Mouse (Mus musculus) frontal cortex, postnatal 14 days (tissue): Measurements from ENCODE around the gene Ripor1.

Experiments used
- DNase-seq, 2 experiments: peaks; one replicate each; pipeline ENCODE4 v3.0.0; 2022; ENCODE audit warnings: low spot score in 2 of 2

Ripor1 gene

DNA sequence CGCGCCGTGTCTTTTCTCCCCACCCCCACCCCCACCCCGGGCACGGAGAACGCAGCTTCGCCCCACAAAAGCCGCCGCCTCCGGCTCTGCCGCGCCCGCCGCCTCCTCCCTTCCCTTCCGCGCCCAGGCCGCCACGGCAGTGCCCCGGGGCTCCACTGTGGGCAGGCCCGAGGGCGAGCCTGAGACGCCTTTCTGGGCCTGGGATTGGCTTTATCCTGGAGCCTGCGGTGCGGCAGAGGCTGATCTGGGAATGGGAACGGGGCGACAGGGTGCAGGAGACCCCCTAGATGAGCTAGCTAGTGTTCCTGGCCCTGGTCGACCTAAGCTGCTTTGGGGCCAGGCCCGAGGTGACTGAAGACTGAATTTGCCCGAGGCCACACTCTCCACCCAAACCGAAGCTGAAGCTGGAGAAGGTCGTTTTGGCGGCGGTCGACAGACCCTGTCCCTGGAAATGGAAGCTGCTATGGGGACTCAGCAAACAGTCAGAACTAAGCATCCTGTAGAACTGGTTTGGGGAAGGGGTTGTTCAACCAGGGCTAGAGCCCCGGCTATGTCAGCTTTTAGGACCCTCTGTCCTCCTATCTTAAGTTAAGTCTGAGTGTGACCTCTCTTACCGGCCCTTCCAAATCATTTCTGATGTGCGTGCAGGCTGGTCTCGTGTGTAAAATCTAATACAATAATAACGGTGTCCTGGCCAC, 585 bp downstream of the Ripor1 start:
- peak in 1 of 2 experiments; percentile 42 for DNase-seq

DNA sequence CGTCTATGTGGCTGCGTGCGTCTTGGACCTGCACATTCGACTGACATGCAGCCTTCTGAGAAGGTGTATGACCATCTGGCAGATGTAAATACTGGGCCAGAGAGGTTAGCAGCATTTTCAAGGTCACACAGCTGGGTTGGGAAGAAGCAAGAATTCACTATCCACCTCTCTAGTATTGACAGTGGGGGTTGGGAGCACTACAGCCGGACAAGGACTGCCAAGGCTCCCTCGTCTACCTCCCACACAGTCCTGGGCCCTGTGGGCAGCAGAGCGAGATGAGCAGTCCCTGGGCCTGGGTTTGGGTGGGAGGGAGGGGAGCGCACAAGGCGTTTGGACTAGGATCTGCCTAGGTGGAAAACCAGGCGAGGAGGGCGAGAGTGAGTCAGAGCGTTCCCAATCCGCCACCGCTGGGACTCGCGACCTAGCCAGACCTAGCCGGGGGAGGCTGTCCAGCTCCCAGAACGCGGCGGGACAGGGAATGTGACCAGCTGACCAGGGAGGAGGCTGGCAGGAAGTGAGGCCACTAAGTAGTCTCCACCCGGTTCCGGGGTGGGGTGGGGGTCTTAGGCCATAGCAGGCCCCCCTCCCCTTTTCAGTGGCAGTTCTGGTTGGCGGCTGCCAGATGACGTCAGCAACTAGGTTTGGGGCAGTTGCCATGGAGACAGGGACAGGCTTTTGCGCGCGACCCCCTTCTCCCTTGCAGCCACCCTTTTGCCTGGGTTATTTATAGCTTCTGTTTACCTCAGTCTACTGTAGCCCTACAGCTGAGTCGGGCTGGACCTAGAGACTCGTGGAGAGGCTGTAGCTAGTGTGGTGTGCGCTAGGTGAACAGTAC, 1.4 kb downstream of the Ripor1 start:
- peak; percentile 81 to 88 for DNase-seq

GRCm38 (mm10) chr8:105607062-105607461, 2.0 kb downstream of the Ripor1 start:
- no peak for DNase-seq

- no peak for DNase-seq
Measured at GRCm38 (mm10) chr8:105607684-105608083, 2.6 kb downstream of the Ripor1 start.

DNA sequence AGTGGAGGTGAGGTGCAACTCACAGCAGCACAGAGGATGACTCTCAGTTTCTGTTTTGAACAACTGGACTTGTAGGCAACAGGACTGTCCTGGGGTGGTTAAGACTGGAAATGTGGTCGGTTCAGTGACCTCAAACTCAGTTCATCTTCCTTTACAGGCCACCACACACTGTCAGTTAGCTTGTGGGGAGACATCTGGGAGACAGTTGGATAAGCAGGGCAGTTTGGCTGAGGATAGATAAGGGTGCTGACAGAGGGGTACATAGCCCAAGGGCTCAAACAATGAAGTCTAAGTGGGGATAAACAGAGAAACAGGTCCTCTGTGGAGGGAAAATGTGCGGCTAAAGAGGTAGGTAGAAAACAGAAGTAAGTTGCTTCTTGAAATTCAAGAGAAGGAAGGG, 4.3 kb downstream of the Ripor1 start:
- DNase-seq, result no peak

DNA sequence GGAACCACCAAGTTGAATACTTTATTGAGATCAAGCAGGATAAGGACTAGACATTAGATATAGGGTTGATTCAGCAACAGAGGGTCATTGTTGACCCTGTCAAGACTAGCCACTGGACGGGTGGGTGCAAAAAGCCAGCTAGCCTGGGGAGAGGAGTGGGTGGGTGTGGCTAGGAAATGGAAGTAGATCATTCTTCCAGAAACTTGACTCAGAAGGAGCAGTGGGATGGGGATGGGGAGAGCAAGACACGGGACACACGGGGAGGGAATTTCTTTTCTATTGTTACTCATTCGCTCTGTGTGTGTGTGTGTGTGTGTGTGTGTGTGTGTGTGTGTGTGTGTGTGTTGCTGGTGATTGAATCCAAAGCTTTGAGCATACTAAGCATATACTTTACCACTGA, 4.7 kb downstream of the Ripor1 start:
- DNase-seq, result no peak

DNA sequence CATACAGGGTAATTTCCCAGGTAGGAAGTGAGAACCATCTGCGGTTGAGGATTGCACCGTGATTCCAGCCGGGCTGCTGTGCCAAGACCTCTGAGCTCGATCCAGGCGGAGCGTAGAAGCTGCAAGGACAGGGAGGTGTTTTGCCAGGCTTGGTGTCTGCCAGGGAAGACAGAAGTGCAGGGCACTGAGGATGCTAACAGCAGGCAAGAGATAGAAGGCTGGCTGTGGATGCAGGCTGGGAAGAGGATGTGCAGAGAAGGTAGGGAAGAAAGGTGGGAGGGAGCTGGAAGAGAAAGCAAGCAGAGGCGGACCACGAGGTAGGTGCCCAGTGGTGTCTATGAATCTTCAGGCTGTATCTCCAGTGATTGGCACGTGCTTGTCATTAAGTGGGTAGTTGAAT, 6.8 kb downstream of the Ripor1 start:
- no peak for DNase-seq

- no peak for DNase-seq
Measured at GRCm38 (mm10) chr8:105613037-105613436, 8.0 kb downstream of the Ripor1 start.

- no peak for DNase-seq
Measured at GRCm38 (mm10) chr8:105613830-105614511, 8.9 kb downstream of the Ripor1 start.

- no peak for DNase-seq
Measured at GRCm38 (mm10) chr8:105615942-105616341, 10.9 kb downstream of the Ripor1 start.

DNA sequence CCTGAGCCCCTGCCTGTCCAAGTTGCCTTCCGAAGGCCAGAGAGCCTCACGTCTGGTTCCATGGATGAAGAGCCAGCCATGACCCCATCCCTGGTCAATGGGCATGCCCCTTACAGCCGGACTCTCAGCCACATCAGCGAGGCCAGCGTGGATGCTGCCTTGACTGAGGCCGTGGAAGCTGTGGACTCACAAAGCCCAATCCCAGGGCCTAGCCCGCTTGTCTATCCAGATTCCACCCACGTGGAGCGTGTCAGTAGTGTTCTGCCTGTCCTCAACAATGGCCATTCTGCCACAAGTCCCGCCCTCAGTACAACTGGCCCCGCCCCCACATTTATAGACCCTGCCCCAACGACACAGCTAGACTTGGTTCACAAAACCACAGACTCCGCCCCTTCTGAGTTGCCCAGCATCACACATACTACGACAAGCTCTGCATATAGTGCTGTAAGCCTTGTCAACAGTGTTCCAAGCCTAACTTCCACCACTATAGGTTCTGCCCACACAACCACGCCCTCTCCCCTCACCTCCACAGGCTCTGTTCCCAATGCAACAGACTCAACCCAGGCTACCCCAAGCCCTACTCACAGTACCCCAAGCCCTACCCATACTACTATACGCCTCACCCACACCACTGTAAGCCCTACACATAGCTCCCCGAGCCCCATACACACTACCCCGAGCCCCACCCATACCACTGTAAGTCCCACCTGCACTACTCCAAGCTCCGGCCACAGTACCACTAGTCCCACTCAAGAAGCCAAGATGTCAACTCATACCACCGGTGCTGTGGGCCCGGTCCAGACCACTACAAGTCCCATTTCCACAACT, 12.6 kb downstream of the Ripor1 start:
- no peak for DNase-seq

DNA sequence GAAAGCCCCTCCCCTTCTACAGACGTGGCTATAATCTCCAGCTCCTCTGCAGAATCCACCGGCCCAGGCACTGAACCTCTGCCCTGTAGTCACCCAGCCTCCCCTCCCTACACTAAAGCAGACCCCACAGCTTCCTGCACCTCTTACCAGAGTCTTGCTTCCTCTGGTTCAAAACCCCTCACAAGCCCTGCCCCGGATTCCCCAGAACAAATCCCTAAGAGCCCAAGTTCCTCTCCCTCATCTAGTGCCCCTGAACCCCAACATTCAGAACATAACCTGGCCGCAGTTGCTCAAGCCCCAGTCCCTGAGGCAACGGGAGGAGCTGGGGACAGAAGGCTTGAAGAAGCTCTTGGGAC, 13.2 kb downstream of the Ripor1 start:
- DNase-seq, result no peak

GRCm38 (mm10) chr8:105618892-105619591, 14.0 kb downstream of the Ripor1 start:
- DNase-seq, result no peak

GRCm38 (mm10) chr8:105620211-105620610, 15.2 kb downstream of the Ripor1 start:
- no peak for DNase-seq

DNA sequence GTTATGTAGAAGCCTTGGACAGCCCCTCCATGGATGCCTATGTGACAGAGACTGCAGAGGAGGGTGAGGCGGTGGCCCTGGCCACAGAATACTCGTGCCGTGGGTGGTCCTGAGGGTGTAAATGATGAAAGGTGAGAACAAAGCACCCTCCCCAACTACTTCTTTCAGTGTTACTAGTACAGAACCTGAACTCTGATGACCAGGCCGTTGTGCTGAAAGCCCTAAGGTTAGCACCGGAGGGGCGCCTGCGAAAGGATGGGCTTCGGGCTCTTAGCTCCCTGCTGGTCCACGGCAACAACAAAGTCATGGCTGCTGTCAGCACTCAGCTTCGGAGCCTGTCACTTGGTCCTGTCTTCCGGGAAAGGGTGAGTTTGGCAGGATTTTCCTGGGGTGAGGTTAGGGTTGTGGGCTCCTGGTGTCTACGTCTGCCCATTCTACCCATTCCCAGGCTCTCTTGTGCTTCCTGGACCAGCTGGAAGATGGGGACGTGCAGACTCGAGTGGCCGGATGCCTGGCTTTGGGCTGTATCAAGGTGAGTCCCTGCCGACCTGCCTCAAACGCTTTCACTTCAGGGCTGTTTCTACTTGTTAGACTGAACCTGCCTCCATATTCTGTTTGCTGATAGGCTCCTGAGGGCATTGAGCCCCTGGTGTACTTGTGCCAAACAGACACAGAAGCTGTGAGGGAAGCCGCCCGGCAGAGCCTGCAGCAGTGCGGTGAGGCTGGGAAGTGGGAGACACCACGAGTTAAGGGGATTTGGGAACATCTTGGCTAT, 16.1 kb downstream of the Ripor1 start:
- DNase-seq, result no peak

- no peak for DNase-seq
Measured at GRCm38 (mm10) chr8:105621841-105622240, 16.8 kb downstream of the Ripor1 start.

DNA sequence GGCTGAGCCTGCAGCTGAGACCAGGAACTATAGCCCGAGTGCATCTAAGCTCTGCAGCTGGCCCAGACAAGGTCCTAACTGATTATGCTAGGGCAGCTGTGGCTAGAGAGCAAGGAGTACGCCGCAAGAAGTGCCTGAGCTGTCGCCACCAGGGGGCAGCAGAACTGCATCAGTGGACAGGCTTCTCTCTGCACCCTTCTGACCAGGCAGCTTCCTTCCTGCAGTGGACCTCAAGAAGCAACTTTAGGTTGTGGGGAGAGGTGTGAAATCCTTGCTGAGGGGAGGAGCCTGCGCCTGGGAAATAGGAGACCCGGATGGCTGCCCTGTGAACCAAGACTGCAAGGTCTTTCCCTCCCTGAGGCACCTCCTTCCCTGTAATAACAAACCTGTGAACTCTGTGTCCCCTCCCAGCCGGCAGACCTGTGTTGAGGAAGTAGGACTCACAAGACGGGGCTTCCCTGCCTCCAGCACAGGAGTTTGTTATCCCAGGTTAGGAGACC, 17.4 kb downstream of the Ripor1 start:
- DNase-seq, result peak; percentile 88 to 90

DNA sequence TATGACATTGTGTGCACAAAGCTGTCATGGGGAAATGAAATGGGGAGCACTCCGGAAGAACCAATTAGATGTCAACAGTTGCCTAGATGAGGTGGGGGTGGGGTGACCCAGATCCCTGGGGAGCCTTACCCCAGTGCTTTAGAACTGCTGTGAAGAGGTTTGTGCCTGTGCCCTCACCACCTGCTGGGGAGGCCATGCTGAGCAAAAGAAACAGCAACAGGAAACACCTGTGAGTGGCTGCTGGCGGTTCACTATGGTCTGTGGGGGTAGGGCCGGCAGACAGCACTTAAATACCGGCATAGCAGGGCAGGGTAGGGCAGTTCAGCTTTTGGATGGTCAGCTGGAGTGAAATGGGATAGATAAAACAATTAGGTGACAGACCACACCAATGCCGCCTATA, 18.1 kb downstream of the Ripor1 start:
- no peak for DNase-seq

GRCm38 (mm10) chr8:105623679-105624245, 18.7 kb downstream of the Ripor1 start:
- DNase-seq, result no peak

DNA sequence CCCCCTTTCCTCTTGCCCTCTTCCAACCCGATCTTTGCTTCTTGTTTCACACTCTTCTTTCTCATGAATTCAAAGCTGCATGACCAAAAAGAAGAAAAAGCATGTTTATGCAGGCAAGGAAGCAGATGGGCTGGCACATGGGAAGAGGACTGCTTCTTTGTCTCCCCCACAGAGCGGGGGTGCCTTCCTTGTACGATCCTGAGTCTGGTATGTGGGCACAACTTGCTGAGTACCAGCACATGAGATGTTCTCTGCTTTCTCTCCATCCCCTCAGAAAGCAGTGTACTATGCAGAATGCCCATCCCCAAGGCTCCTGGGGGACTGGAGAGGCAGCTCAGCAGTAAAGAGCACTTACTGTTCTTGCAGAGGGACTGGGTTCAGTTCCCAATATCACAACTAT, 19.3 kb downstream of the Ripor1 start:
- peak in 1 of 2 experiments; percentile 60 for DNase-seq
